Mouse (Mus musculus): ENCODE results near the gene Zc3hc1. TPM values are rescaled to one million over a fixed set of nuclear protein-coding genes. Genes with fewer than 3 reads are reported as not detected.

Gene Zc3hc1
- polyA plus RNA-seq, 1 experiment from 2014 or later, result 38.9 TPM

DNA sequence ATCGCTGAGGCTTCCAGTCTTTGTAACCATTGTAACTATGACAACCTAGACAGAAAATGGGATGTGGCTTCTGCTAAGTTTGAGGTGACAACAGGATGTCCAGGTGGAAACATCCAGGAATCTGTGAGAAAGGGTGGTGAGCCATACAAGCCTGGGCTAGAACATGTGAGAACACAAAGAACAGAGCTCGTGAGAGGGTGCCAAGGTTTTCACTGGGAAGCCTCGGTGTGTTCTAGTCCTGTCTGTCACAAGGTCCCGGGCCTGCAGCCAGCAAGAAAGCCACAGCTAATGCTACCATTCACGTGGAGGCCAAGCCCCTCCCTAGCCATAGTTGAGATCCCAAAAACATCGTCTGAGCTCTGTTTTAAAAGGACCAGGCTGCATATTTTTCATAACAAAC, 44.1 kb downstream of the Zc3hc1 start:
- no peak overlapping the region for H3K4me3 ChIP-seq (replicated peaks; ENCODE audit: low read length)
- H3K4me2 ChIP-seq (ENCODE audit: low read depth, low read length), result no peak overlapping the region
- ATAC-seq (ENCODE audit: insufficient read depth, low FRiP score), result no peak
- H3K9me3 ChIP-seq (replicated peaks; ENCODE audit: control insufficient read depth, low read length), result no peaks in the 10 kb centered on the region
- H3K27ac ChIP-seq (ENCODE audit: low read length), result no peak overlapping the region
- no peaks in the 10 kb centered on the region for H3K27me3 ChIP-seq (ENCODE audit: control insufficient read depth, insufficient read depth, low read length)
- no peaks in the 10 kb centered on the region for H3K4me1 ChIP-seq (ENCODE audit: control insufficient read depth, insufficient read depth, low read length)
- no peak overlapping the region for H3K9ac ChIP-seq (ENCODE audit: low read length)
- no peaks in the 10 kb centered on the region for H3K36me3 ChIP-seq (ENCODE audit: control insufficient read depth, insufficient read depth, low read length)
- 47% methylated on average over 6 of the region's 6 CpGs for WGBS

DNA sequence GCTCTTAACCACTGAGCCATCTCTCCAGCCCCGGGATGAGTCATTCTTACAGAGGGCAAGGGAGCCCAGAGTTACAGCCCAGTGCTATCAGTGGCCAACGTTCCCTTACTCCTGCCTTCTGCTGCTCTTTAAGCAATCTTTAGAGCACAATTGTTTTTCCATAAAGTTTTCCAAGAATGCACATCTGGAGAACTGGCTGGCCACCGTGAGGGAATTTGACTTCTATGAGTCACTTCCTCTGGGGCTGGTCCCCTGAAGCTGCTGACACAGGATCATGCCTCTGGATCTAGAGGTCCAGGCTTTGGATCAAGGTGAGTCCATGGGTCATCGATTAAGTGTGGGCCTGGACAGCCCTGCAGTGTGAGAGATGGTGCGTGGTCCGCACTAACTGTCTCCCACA, 46.8 kb downstream of the Zc3hc1 start:
- H3K4me2 ChIP-seq (ENCODE audit: low read depth, low read length), result no peak overlapping the region
- no peak for ATAC-seq (ENCODE audit: insufficient read depth, low FRiP score)
- no peaks in the 10 kb centered on the region for H3K4me1 ChIP-seq (ENCODE audit: control insufficient read depth, insufficient read depth, low read length)
- no peak overlapping the region for H3K9ac ChIP-seq (ENCODE audit: low read length)
- H3K27me3 ChIP-seq (ENCODE audit: control insufficient read depth, insufficient read depth, low read length), result no peaks in the 10 kb centered on the region
- 68% methylated on average over 6 of the region's 6 CpGs for WGBS
- H3K27ac ChIP-seq (ENCODE audit: low read length), result 0 out of 2 replicates have a peak overlapping the region, but pooled peaks have one; percentile 14
- no peaks in the 10 kb centered on the region for H3K9me3 ChIP-seq (replicated peaks; ENCODE audit: control insufficient read depth, low read length)
- no peaks in the 10 kb centered on the region for H3K36me3 ChIP-seq (ENCODE audit: control insufficient read depth, insufficient read depth, low read length)
- H3K4me3 ChIP-seq (replicated peaks; ENCODE audit: low read length), result no peak overlapping the region

DNA sequence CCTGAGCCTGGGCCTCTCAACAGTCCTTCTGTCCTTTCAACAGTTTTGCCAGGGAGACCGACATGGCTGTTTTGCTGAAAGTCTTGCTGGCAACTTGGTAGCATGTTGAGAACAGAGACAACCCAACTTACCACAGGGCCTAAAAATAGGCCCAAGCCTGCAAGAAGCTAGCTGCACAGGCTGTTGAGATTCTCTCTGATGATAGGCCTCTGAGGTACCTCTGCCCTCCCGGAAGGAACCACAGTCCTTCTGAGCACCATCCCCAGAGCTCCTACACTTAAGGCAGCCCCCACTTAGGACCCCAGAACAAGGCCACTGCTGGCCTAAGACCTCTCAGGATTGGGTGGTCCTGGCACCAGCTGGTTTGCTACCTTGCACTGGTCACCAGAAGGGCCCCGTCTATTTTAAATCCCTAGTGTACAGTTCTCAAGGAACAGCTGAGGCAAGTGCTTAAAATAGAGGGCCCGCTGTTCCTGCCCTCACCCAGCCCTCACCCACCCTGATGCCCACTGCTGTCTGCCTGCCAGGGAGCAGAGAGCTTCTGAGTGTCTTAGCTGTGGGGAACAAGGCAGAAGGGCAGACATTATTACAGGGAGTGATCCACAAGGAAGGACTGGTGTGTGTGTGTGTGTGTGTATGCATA, 50.5 kb downstream of the Zc3hc1 start:
- Histone ChIP-seq H3K27me3 (ENCODE audit: control insufficient read depth, insufficient read depth, low read length) (no peaks in the 10 kb centered on the region), H3K4me3 (replicated peaks; ENCODE audit: low read length) (no peak overlapping the region), H3K4me2 (ENCODE audit: low read depth, low read length) (no peak overlapping the region), H3K4me1 (ENCODE audit: control insufficient read depth, insufficient read depth, low read length) (0 out of 2 replicates have a peak, but pooled peaks cover 5% of the 10 kb centered on the region), H3K9ac (ENCODE audit: low read length) (no peak overlapping the region), H3K9me3 (replicated peaks; ENCODE audit: control insufficient read depth, low read length) (no peaks in the 10 kb centered on the region), H3K36me3 (ENCODE audit: control insufficient read depth, insufficient read depth, low read length) (no peaks in the 10 kb centered on the region), H3K27ac (ENCODE audit: low read length) (no peak overlapping the region)
- no peak for ATAC-seq (ENCODE audit: insufficient read depth, low FRiP score)
- WGBS, result 81% methylated on average over 4 of the region's 4 CpGs

DNA sequence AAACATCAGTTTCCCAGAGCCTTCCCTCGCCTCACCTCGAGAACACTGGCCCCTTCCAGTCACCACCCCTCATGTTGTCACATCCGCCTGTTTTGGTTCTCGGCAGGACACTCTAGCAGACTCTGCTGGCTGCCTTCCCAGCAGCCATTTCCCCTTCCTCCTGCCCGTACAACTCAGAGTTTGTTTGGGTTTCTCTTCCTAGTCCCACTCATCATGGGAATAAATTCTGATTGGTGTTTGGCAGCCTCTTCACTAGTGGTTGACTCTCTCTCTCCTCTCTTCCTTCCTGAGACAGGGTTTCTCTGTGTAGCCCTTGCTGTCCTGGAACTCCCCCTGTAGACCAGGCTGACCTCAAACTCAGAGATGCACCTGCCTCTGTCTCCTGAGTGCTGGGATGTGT, 53.9 kb downstream of the Zc3hc1 start:
- 6% methylated on average over 5 of the region's 5 CpGs for WGBS
- Histone ChIP-seq H3K27ac (ENCODE audit: low read length) (no peak overlapping the region; the same call in none of the 2 replicates), H3K27me3 (ENCODE audit: control insufficient read depth, insufficient read depth, low read length) (no peaks in the 10 kb centered on the region), H3K9me3 (replicated peaks; ENCODE audit: control insufficient read depth, low read length) (no peaks in the 10 kb centered on the region), H3K4me3 (replicated peaks; ENCODE audit: low read length) (peak overlapping the region; percentile 15; the same call in 1 of the 2 replicates), H3K4me1 (ENCODE audit: control insufficient read depth, insufficient read depth, low read length) (peaks cover 5% of the 10 kb centered on the region; the same call in 1 of the 2 replicates), H3K9ac (ENCODE audit: low read length) (0 out of 2 replicates have a peak overlapping the region, but pooled peaks have one; percentile 43), H3K4me2 (ENCODE audit: low read depth, low read length) (peak overlapping the region; percentile 47; the same call in 1 of the 2 replicates), H3K36me3 (ENCODE audit: control insufficient read depth, insufficient read depth, low read length) (no peaks in the 10 kb centered on the region)
- peak; percentile 64; the same call in 1 of the 2 replicates for ATAC-seq (ENCODE audit: insufficient read depth, low FRiP score)

DNA sequence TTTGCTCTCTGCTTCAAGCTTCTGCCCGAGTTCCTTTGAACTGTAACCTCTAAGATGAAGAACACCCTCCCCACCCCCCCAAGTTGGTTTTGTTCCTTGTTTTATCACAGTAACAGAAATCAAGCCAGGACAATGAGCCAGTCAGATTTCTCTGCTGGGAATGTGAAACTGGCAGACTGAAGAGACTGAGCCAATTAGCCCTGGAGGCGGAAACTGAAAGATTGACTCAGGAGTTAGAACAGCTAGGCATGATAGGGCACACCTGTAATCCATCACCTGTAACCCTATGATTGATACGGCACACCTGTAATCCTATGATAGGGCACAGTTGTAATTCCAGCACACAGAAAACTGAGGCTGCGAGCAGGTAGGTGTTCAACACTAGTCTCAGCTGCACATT, 58.6 kb downstream of the Zc3hc1 start:
- no peak overlapping the region for H3K9ac ChIP-seq (ENCODE audit: low read length)
- H3K4me1 ChIP-seq (ENCODE audit: control insufficient read depth, insufficient read depth, low read length), result peaks cover 5% of the 10 kb centered on the region; the same call in 1 of the 2 replicates
- peak; percentile 70 for ATAC-seq (ENCODE audit: insufficient read depth, low FRiP score)
- no peaks in the 10 kb centered on the region for H3K27me3 ChIP-seq (ENCODE audit: control insufficient read depth, insufficient read depth, low read length)
- peak overlapping the region; percentile 38 for H3K27ac ChIP-seq (ENCODE audit: low read length)
- WGBS, result 48% methylated on average over 4 of the region's 4 CpGs
- no peaks in the 10 kb centered on the region for H3K9me3 ChIP-seq (replicated peaks; ENCODE audit: control insufficient read depth, low read length)
- no peak overlapping the region for H3K4me2 ChIP-seq (ENCODE audit: low read depth, low read length)
- H3K36me3 ChIP-seq (ENCODE audit: control insufficient read depth, insufficient read depth, low read length), result no peaks in the 10 kb centered on the region
- H3K4me3 ChIP-seq (replicated peaks; ENCODE audit: low read length), result no peak overlapping the region

DNA sequence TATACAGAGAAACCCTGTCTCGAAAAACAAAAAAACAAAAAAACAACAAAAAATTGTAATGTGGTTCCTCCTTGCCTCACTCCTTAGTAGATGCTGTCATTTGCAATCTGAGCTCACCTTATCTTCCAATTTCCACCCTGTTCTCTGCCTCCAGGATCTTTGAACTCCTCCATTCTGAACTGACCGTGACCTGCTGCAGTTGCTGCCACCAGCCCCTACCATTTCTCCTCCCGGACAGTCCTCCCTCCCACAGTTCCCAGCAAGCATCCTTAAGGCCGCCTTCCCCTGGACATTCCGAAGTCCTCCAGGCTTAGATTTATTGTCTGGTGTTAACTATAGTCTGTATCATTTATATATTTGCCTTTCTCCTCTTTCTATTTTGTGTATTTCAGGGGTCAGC, 60.1 kb downstream of the Zc3hc1 start:
- Histone ChIP-seq H3K4me3 (replicated peaks; ENCODE audit: low read length) (no peak overlapping the region), H3K27ac (ENCODE audit: low read length) (no peak overlapping the region), H3K4me1 (ENCODE audit: control insufficient read depth, insufficient read depth, low read length) (no peaks in the 10 kb centered on the region; the same call in 1 of the 2 replicates), H3K9ac (ENCODE audit: low read length) (no peak overlapping the region), H3K4me2 (ENCODE audit: low read depth, low read length) (no peak overlapping the region), H3K36me3 (ENCODE audit: control insufficient read depth, insufficient read depth, low read length) (no peaks in the 10 kb centered on the region), H3K27me3 (ENCODE audit: control insufficient read depth, insufficient read depth, low read length) (no peaks in the 10 kb centered on the region), H3K9me3 (replicated peaks; ENCODE audit: control insufficient read depth, low read length) (no peaks in the 10 kb centered on the region)
- 67% methylated on average over 5 of the region's 5 CpGs for WGBS
- no peak for ATAC-seq (ENCODE audit: insufficient read depth, low FRiP score)

DNA sequence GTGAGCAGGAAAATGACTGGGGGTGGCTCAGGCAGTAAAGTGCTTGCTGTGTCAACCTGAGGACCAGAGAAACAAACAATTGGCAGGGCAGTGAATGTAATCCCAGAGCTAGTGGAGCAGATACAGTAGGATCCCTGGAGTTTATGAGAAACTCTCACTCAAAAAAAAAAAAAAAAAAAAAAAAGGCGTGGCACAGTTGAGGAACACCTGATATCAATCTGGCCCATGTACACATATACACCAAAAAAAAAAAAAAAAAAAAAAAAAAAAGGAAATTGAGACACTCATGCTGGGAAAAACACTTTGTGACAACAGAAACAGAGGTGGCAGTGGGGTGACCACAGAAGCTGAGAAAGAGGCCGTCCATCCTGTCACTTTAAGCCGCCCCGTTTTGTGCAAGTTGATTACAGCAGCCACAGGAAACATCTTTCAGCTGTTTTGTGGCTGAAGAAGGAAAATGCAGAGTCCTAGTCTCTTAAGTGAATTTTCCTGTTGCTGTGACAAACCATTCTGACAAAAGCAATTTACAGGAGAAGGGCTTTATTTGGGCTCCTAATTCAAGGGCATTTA, 64.8 kb downstream of the Zc3hc1 start:
- Histone ChIP-seq H3K27me3 (ENCODE audit: control insufficient read depth, insufficient read depth, low read length) (no peaks in the 10 kb centered on the region), H3K9me3 (replicated peaks; ENCODE audit: control insufficient read depth, low read length) (no peaks in the 10 kb centered on the region), H3K4me2 (ENCODE audit: low read depth, low read length) (no peak overlapping the region), H3K27ac (ENCODE audit: low read length) (peak overlapping the region; percentile 41), H3K9ac (ENCODE audit: low read length) (no peak overlapping the region), H3K4me3 (replicated peaks; ENCODE audit: low read length) (no peak overlapping the region), H3K36me3 (ENCODE audit: control insufficient read depth, insufficient read depth, low read length) (no peaks in the 10 kb centered on the region), H3K4me1 (ENCODE audit: control insufficient read depth, insufficient read depth, low read length) (0 out of 2 replicates have a peak, but pooled peaks cover 3% of the 10 kb centered on the region)
- WGBS, result 63% methylated on average over 3 of the region's 4 CpGs
- ATAC-seq (ENCODE audit: insufficient read depth, low FRiP score), result no peak

DNA sequence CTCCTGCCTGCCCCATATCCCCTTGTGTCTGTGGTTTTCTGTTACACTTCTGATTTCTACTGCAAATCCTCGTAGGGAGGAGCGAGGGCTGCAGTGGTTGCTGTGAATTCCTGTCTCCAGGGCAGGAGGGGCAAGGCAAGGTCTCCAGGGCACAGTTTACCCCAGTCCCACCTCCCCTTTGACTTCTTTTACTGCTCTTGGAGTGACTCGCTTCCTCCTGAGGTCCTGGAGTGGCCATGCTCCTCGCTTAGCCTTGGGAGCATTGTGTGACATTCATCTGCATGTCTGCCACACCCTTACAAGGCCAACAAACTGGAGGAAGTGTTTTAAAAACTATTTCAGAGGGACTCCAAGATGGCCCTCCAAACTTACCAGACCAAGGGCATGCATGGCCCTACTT, 69.8 kb downstream of the Zc3hc1 start:
- H3K27me3 ChIP-seq (ENCODE audit: control insufficient read depth, insufficient read depth, low read length), result no peaks in the 10 kb centered on the region
- no peaks in the 10 kb centered on the region for H3K36me3 ChIP-seq (ENCODE audit: control insufficient read depth, insufficient read depth, low read length)
- H3K4me1 ChIP-seq (ENCODE audit: control insufficient read depth, insufficient read depth, low read length), result 0 out of 2 replicates have a peak, but pooled peaks cover 8% of the 10 kb centered on the region
- H3K9ac ChIP-seq (ENCODE audit: low read length), result no peak overlapping the region
- peak; percentile 60; the same call in 1 of the 2 replicates for ATAC-seq (ENCODE audit: insufficient read depth, low FRiP score)
- H3K4me2 ChIP-seq (ENCODE audit: low read depth, low read length), result no peak overlapping the region
- 32% methylated on average over 4 of the region's 4 CpGs for WGBS
- H3K27ac ChIP-seq (ENCODE audit: low read length), result peak overlapping the region; percentile 17; the same call in 1 of the 2 replicates
- H3K4me3 ChIP-seq (replicated peaks; ENCODE audit: low read length), result no peak overlapping the region
- no peaks in the 10 kb centered on the region for H3K9me3 ChIP-seq (replicated peaks; ENCODE audit: control insufficient read depth, low read length)

DNA sequence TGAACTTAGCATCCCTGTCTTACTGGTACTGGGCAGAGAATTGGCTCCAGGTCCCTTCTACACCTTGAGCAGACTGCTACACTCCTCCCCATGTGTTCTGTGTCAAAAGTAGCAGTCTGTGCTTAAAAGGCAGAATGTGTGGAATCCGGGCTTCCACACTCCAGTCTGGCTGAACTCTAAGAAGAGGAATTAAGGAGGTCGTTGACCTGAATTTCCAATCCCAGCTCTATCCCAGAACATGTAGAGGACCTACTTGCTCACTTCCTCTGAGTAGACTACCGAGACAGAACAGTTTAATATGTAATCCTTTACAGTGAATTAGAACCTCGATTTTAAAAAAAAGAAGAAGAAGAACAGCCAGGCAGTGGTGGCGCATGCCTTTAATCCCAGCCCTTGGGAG, 71.6 kb downstream of the Zc3hc1 start:
- 69% methylated on average over 5 of the region's 5 CpGs for WGBS

More for the DNA sequence above, 71.6 kb downstream of the Zc3hc1 start:
- no peak overlapping the region for H3K27ac ChIP-seq (ENCODE audit: low read length)
- ATAC-seq (ENCODE audit: insufficient read depth, low FRiP score), result no peak
- H3K9me3 ChIP-seq (replicated peaks; ENCODE audit: control insufficient read depth, low read length), result no peaks in the 10 kb centered on the region
- no peaks in the 10 kb centered on the region for H3K27me3 ChIP-seq (ENCODE audit: control insufficient read depth, insufficient read depth, low read length)
- H3K4me2 ChIP-seq (ENCODE audit: low read depth, low read length), result no peak overlapping the region
- H3K4me3 ChIP-seq (replicated peaks; ENCODE audit: low read length), result no peak overlapping the region
- H3K36me3 ChIP-seq (ENCODE audit: control insufficient read depth, insufficient read depth, low read length), result no peaks in the 10 kb centered on the region
- H3K9ac ChIP-seq (ENCODE audit: low read length), result no peak overlapping the region
- 0 out of 2 replicates have a peak, but pooled peaks cover 8% of the 10 kb centered on the region for H3K4me1 ChIP-seq (ENCODE audit: control insufficient read depth, insufficient read depth, low read length)
